Mouse (Mus musculus) stomach, embryonic 14.5 days (tissue): ENCODE measurements at regions not wholly inside any gene's neighbourhood (a gene's known extent, or its start where the extent isn't known, plus 50 kb on each side); places are given as distances from the start of the nearest gene placed in this dataset.
"Not testable (repeated sequence)": the region's sequence is repeated elsewhere in the genome, so short reads cannot be mapped to it uniquely, and the experiment has no call there.

Source experiments
- ATAC-seq: fragments of 200-750 bp; cut with Nextera tagmentation; 2 replicates; pipeline ENCODE4 v1.8.0; 2017; ENCODE audit warnings: low read depth, moderate TSS enrichment; ENCODE audit not compliant: insufficient number of reproducible peaks, insufficient read depth, low FRiP score
- H3K27ac ChIP-seq: fragments of 300-500 bp; sonication (generic); 2 replicates; pipeline ENCODE4 v1.5.1; 2014; ENCODE audit warnings: mild to moderate bottlenecking, low read length, moderate library complexity, mixed read lengths
- H3K27me3 ChIP-seq: fragments of 300-500 bp; sonication (generic); 2 replicates; pipeline ENCODE4 v1.6.1; 2014; ENCODE audit warnings: low read length, control low read depth, mixed read lengths; ENCODE audit not compliant: control insufficient read depth, insufficient read depth
- H3K36me3 ChIP-seq: fragments of 300-500 bp; sonication (generic); 2 replicates; pipeline ENCODE4 v1.6.1; 2014; ENCODE audit warnings: mild to moderate bottlenecking, control low read depth, low read length, moderate library complexity, mixed read lengths; ENCODE audit not compliant: control insufficient read depth, insufficient read depth
- H3K4me1 ChIP-seq: fragments of 300-500 bp; sonication (generic); 2 replicates; pipeline ENCODE4 v1.6.1; 2014; ENCODE audit warnings: low read length, control low read depth, mixed read lengths; ENCODE audit not compliant: control insufficient read depth, insufficient read depth
- H3K4me2 ChIP-seq: fragments of 300-500 bp; sonication (generic); replicated peaks from 2 replicates; pipeline ENCODE4 v1.6.1; 2014; ENCODE audit warnings: low read depth, low read length, control low read depth
- H3K4me3 ChIP-seq: fragments of 300-500 bp; sonication (generic); 2 replicates; pipeline ENCODE4 v1.5.1; 2014; ENCODE audit warnings: low read depth, low read length, control low read depth
- H3K9ac ChIP-seq: fragments of 300-500 bp; sonication (generic); replicated peaks from 2 replicates; pipeline ENCODE4 v1.6.1; 2014; ENCODE audit warnings: low read depth, mild to moderate bottlenecking, control low read depth, low read length, moderate library complexity, mixed read lengths
- H3K9me3 ChIP-seq: fragments of 300-500 bp; sonication (generic); 2 replicates; pipeline ENCODE4 v1.6.1; 2016; ENCODE audit warnings: low read depth, low read length, control low read depth; ENCODE audit not compliant: control insufficient read depth
- WGBS: fragments of 180-500 bp; shearing (Covaris S2); extraction: QIAGEN DNeasy Blood & Tissue Kit; methylation state at CpG from one replicate; pipeline ENCODE4 v1.1.7; 2014; 5-methylcytosine and 5-hydroxymethylcytosine counted together

GRCm38 (mm10) chr5:42884251-42884650, 348.7 kb upstream of the Cpeb2 start:
- Histone ChIP-seq H3K9ac (no peak overlapping the region), H3K4me2 (no peak overlapping the region), H3K9me3 (no peaks in the 10 kb centered on the region), H3K36me3 (no peaks in the 10 kb centered on the region), H3K27me3 (no peaks in the 10 kb centered on the region), H3K4me1 (no peaks in the 10 kb centered on the region), H3K4me3 (no peak overlapping the region), H3K27ac (no peak overlapping the region)
- 81% methylated on average over 1 of the region's 1 CpGs for WGBS
- ATAC-seq, result no peak

GRCm38 (mm10) chr5:42891890-42892289, 341.1 kb upstream of the Cpeb2 start:
- H3K27ac ChIP-seq, result no peak overlapping the region
- no peaks in the 10 kb centered on the region for H3K9me3 ChIP-seq
- H3K27me3 ChIP-seq, result no peaks in the 10 kb centered on the region
- ATAC-seq, result no peak
- no peak overlapping the region for H3K9ac ChIP-seq
- no peaks in the 10 kb centered on the region for H3K36me3 ChIP-seq
- no peak overlapping the region for H3K4me3 ChIP-seq
- H3K4me1 ChIP-seq, result no peaks in the 10 kb centered on the region
- WGBS, result 33% methylated on average over 2 of the region's 2 CpGs
- H3K4me2 ChIP-seq, result no peak overlapping the region

DNA sequence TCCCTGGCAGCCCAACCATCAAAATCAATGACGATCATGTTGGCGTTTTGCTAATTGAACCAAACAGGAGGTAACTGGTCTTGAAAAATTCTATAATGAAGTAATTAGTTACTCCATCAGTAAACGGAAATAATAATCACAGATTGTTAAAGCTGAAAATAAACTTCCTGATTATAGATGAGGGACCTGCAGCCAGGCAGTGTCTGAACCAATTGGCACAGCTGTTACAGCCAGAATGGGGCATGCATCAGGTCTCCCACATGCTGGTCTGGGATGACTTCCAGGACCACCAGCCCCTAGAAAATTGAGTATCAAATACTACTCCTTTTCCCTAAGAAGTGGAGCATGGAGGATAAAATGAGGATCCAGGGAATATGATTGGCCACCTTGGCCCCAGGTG, 326.8 kb upstream of the Cpeb2 start:
- ATAC-seq, result no peak
- Histone ChIP-seq H3K9me3 (no peaks in the 10 kb centered on the region), H3K27me3 (no peaks in the 10 kb centered on the region), H3K4me3 (no peak overlapping the region), H3K4me1 (no peaks in the 10 kb centered on the region), H3K27ac (no peak overlapping the region), H3K4me2 (no peak overlapping the region), H3K36me3 (no peaks in the 10 kb centered on the region), H3K9ac (no peak overlapping the region)
- WGBS, result 76% methylated on average over 3 of the region's 3 CpGs

DNA sequence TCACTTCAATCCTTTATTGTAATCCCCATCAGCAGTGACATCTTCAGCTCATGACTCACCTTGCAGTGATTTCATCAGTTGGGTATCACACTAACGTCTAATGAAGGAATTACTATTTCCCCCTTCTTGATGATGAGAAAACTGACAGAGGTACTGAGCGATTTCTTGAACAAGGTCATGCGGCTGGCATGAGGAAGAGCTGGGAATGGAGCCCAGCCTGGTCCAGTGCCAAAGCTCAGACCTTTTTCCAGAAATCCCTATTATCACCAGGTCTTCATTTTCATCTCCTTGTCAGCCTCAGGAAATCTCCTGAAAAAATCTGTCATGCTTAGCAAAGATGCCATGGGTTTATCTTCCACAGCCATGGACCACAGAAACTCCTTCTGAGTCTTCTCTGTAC, 313.6 kb upstream of the Cpeb2 start:
- Histone ChIP-seq H3K4me2 (no peak overlapping the region), H3K4me1 (no peaks in the 10 kb centered on the region), H3K36me3 (no peaks in the 10 kb centered on the region), H3K9me3 (no peaks in the 10 kb centered on the region), H3K4me3 (no peak overlapping the region), H3K9ac (no peak overlapping the region), H3K27ac (no peak overlapping the region), H3K27me3 (no peaks in the 10 kb centered on the region)
- WGBS, result 86% methylated on average over 3 of the region's 3 CpGs
- no peak for ATAC-seq

GRCm38 (mm10) chr5:42932106-42932505, 300.9 kb upstream of the Cpeb2 start:
- H3K4me1 ChIP-seq, result no peaks in the 10 kb centered on the region

GRCm38 (mm10) chr5:42959296-42959862, 273.6 kb upstream of the Cpeb2 start:
- 78% methylated on average over 9 of the region's 9 CpGs for WGBS
- no peak overlapping the region for H3K27ac ChIP-seq
- no peak overlapping the region for H3K9ac ChIP-seq
- H3K4me1 ChIP-seq, result no peaks in the 10 kb centered on the region
- no peak overlapping the region for H3K4me2 ChIP-seq
- no peak overlapping the region for H3K4me3 ChIP-seq
- ATAC-seq, result no peak
- no peaks in the 10 kb centered on the region for H3K27me3 ChIP-seq
- H3K36me3 ChIP-seq, result no peaks in the 10 kb centered on the region
- no peaks in the 10 kb centered on the region for H3K9me3 ChIP-seq

More at GRCm38 (mm10) chr5:42932106-42932505, 300.9 kb upstream of the Cpeb2 start:
- Histone ChIP-seq H3K9me3 (no peaks in the 10 kb centered on the region), H3K27me3 (no peaks in the 10 kb centered on the region), H3K9ac (no peak overlapping the region), H3K27ac (no peak overlapping the region), H3K4me3 (no peak overlapping the region), H3K4me2 (no peak overlapping the region), H3K36me3 (no peaks in the 10 kb centered on the region)
- ATAC-seq, result no peak
- 64% methylated on average over 2 of the region's 2 CpGs for WGBS

DNA sequence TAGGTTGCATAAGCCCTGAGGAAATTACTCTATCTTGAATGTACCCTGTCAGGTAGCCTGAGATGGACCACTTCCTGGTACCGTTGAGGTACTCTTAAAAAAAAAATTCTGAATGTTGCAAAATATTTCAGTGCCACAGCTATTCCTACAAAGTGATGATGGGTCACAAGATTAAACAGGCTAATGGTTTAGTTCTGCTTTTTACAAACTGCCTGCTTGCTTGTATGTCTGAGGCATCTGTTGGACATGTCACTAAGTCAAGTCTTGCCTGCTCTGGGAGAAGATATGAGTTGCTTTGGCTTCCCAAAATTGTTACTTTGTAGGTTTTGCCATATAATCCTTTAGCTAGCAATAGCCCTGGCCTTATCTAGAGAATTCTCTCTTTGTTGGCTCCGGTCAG, 266.0 kb upstream of the Cpeb2 start:
- not testable (repeated sequence) for H3K4me1 ChIP-seq, H3K36me3 ChIP-seq, ATAC-seq, H3K9ac ChIP-seq, H3K4me3 ChIP-seq, H3K4me2 ChIP-seq, H3K27me3 ChIP-seq, H3K9me3 ChIP-seq, H3K27ac ChIP-seq
- WGBS, result 94% methylated on average over 2 of the region's 2 CpGs

DNA sequence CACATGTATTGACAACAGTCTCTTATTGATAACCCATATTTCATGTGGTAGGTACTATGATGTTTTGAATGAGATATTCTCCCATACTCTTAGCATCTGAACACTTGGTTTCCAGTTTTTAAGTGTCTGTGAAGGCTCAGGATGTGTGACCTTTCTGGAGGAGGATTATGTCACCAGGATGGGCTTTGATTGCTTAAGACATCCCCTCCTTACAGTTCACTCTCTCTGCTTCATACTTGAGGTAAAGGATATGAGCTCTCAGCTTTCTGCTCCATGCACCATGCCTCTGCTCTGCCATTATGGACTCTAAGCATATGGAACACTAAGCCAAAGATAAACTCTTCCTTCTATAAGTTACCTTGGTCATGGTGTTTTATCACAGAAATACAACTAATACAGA, 263.8 kb upstream of the Cpeb2 start:
- no peaks in the 10 kb centered on the region for H3K36me3 ChIP-seq
- no peaks in the 10 kb centered on the region for H3K27me3 ChIP-seq
- no peaks in the 10 kb centered on the region for H3K4me1 ChIP-seq
- no peak overlapping the region for H3K27ac ChIP-seq
- H3K9me3 ChIP-seq, result no peaks in the 10 kb centered on the region
- no peak overlapping the region for H3K4me2 ChIP-seq
- H3K9ac ChIP-seq, result no peak overlapping the region
- no peak overlapping the region for H3K4me3 ChIP-seq
- no peak for ATAC-seq

DNA sequence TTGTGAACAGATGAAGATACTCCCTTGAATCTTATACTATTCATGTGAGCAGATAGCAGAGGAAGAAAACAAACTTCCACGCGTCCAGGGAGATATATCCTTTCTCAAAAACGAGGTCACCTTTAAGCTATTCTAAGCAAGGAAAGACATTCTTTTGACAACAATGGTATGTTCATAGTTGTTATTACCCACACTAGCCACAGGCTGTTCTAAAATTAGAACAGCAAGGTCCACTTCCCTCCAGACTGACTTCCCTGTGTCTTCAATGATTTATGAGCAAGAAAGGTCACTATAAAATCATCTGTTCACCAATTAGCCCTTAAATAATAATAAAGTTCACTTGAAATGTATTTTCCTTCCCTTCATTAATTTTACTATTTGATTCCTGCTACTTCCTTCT, 263.3 kb upstream of the Cpeb2 start:
- no peaks in the 10 kb centered on the region for H3K4me1 ChIP-seq
- H3K4me2 ChIP-seq, result no peak overlapping the region
- WGBS, result 71% methylated on average over 3 of the region's 3 CpGs
- no peak overlapping the region for H3K9ac ChIP-seq
- no peaks in the 10 kb centered on the region for H3K27me3 ChIP-seq
- ATAC-seq, result no peak
- H3K27ac ChIP-seq, result no peak overlapping the region
- H3K9me3 ChIP-seq, result no peaks in the 10 kb centered on the region
- H3K36me3 ChIP-seq, result no peaks in the 10 kb centered on the region
- no peak overlapping the region for H3K4me3 ChIP-seq
